Mouse (Mus musculus): Measurements from ENCODE around the gene Vgll1. TPM values are rescaled to one million over a fixed set of nuclear protein-coding genes. Genes with fewer than 3 reads are reported as not detected.
A peak's percentile ranks its signal among the peaks of the same experiment; 100 is the strongest.

Gene Vgll1
- total RNA-seq (2021) = not detected

DNA sequence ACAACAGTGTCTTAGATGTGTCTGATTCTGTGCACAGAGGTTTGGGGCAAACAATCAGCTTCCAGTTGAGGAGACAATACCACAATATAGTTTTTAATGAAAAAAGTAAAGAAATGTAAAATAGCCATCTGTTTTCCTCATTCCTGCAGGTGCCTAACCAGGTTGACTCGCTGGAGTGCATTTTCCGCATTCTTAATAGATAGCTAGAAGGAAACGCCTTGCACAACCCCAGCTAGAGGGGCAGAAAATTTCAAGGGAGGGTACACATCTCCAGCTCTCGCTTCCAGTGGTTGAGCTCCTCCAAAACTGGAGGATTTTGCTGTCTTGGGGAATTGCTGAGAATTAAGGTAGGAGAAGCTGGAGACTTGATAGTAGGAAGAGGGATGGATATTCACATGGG is at the start of gene Vgll1:
Vgll1 (plus strand) TSS at position 301 of the 400 bp plus-strand sequence.
- no peak for DNase-seq

DNA sequence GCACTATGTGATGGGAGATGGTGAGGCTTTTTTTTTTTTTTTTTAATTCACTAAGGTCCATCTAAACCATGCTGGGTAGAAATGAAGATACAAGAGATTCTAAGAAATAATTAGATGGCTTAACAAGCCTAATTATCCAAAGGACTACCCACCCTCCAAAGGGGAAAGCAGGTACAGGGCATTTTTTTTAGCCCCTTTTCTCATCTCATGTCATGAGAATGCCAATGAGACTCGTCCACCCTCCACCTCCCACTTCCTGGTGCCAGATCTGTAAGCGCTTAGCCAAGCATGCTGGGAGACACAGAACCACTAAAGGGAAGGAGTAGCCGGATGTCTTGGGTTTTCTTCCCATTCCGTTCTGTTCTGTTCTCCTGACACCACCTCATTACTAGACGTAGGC is 45.1 kb upstream of the Vgll1 start, which contains the start of gene Brs3:
Brs3 (plus strand) TSS at position 301 of the 400 bp plus-strand sequence.
- no peak for DNase-seq

DNA sequence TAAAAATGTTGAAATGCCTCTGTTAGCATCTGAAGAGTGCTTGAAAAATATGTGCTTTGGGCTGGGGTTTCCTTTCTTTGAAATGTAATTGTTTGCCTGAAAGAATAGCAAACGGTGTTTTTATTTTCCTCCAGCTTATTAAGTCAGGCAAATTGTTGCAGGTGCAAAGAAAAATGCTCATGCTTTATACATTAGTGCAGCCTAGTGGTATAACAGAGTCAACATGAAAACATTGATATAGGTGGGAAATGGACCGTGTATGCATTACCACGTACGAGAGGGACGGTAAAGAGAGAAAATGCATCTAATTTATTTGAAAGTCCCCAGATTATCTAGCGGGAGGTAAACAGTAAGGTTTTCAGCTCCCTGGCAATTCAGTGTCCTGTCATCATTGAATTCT is 44.0 kb upstream of the Vgll1 start:
- no peak for DNase-seq

DNA sequence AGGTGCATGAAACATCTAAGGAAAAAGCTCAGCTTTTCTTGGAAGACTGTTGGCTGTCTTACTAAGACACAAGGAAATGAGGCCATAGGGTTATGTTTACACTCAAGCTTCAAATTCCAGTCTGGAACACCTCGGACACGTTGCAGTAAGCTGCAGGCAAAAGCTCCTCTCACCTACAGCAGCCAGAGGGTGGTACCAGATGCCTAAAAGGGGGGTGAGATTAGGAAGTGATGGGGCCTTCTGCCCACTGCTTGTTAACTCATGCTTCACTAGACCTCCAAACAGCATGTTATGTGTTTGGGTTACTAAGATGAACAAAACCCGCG is 35.1 kb upstream of the Vgll1 start:
- DNase-seq = no peak

DNA sequence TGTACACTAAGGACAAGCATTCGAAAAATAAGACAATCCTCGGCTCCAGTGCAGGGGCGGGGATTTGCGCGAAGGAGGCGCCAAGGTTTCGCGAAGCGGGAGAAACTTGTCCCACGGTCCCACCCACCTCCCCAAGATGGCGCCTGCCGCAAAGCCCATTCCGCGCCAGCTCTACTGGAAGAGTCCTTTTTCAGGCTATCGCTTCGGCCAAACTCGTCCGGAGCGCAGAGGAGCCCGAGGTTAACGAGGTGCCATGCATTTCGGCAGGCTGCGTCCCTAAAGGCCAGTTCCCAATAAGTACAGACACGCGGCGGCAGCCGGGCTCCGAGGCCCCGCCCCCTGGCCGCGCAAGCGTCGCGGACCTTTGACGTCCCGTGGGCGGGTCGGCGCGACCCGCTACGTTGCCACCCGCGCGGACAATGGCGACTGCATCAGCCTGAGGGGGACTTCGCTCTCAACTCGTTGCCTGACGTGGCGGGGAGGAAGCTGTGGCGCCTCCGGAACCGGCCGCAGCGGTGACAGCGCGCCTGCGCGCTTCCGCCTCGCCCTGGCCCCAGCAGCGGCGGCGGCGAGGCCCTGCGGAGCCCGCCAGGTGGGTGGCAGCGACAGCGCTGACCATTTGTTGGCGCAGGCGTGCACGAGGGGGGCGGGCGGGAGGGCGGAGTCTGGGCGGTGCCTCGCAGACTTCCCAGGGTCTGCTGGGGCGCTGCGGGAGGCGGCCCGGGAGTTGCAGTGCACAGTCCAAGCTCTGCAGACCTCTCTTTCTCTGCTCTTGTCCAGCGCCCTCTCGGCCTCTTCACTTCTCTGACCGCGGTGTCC is 34.5 kb upstream of the Vgll1 start, which contains the start of gene Htatsf1:
Htatsf1 (plus strand) TSS at position 410 of the 819 bp plus-strand sequence.
- DNase-seq = peak; percentile 81

- DNase-seq = no peak
Measured at GRCm38 (mm10) chrX:57053993-57054385, 33.9 kb upstream of the Vgll1 start.

GRCm38 (mm10) chrX:57081496-57081895 is 6.4 kb upstream of the Vgll1 start:
- peak; percentile 14 for DNase-seq

GRCm38 (mm10) chrX:57103415-57103814 is 15.5 kb downstream of the Vgll1 start:
- no peak for DNase-seq

DNA sequence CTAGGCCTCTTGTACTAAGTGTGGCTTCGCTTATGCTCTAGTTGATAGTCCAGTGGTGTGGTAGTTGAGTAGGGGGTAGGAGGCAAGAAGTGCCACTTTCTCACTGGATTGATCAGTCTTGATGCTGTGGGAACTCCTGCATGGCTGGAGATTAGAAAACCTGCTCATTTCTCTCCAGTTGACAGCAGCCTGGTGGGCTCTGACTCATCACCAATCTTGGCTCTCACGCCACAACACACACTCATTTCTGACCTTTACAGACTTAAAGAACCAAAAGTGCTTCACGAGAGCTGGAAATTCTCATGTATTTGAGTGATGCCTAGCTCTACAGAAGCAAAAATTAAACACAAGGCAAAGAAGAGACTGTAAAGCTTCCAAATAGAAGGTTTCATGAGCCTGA is 19.1 kb downstream of the Vgll1 start:
- no peak for DNase-seq

- peak; percentile 10 for DNase-seq
Measured at GRCm38 (mm10) chrX:57118143-57118542, 30.2 kb downstream of the Vgll1 start.

DNA sequence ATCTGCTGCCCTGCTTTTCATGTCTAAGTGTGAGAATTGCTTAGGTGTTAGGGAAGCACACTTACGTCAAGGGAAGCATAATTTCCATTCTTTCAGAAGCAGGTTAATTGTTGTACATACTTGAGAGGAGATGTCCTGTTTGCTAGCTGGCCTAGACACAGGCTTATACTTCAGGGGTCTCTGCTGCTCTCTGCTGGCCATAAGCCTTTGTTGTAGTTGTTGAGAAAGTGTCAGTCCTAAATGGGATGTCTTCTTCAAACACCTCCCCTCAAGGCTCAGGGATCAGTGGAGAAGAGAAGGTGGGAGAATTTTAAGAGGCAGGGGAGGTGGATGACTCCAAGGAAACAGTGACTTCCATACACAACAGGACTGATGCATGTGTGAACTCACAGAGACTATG is 32.9 kb downstream of the Vgll1 start:
- peak; percentile 15 for DNase-seq

- DNase-seq = no peak
Measured at GRCm38 (mm10) chrX:57130633-57131032, 42.7 kb downstream of the Vgll1 start.

DNA sequence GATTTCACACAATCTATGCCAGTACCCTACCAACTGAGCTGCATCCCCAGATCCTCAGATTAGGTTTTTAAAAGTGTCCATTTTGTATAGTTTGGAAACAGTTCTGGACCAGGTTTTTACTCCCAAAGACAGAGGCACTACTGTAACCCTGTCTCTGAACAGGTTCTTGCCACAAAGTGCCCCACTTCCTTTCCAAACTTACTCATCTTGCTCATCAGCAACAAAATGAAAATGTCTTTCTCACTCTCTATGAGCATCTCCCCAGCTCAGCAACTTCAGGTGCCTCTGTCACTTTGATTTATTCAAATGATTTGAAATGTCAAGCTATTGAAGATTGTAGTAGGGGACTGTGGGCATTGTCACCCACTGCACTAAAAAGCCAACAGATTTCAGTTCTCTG is 49.7 kb downstream of the Vgll1 start:
- no peak for DNase-seq

DNA sequence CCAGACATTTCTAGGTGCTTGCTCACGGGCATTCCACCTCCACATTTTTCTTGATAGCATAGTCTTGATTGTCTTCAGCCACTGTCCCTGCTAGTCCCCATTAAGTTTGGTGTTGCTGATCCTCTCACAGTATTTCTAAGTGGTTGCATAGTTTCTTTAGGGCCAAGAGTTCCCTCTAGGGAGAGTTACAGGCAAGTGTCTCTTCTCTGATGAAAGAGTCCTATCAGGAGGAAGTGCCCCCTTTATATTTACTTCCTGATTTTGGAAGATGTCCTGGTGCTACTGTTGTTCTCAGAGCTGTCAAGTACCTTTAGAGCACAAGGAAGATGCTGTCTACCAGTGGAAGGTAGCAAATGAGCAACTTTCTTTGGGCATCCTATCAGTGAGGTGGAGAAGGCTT is 65.6 kb downstream of the Vgll1 start:
- DNase-seq = no peak

Other genes starting within 250 kb of the Vgll1 start
- gene Adgrg4, start 217.9 kb upstream of the Vgll1 start, total RNA-seq (2021) = not detected
- not detected for gene Brs3, start 45.0 kb upstream of the Vgll1 start, total RNA-seq (2021)
- 10 to 100 TPM; 54.0 to 56.2 TPM for gene Htatsf1, start 34.5 kb upstream of the Vgll1 start, total RNA-seq (2021)
- gene Cd40lg, start 124.0 kb downstream of the Vgll1 start, total RNA-seq (2021) = not detected

Measured in heart, postnatal 4 days (tissue).